Mouse (Mus musculus) ES-Bruce4 (cell line): Measurements from ENCODE around the gene Eif1b.

Source experiments
- CTCF ChIP-seq: IDR thresholded peaks from one replicate; pipeline ENCODE4 v1.8.1; 2011; ENCODE audit warnings: low read depth, low read length
- EP300 ChIP-seq: IDR thresholded peaks from 2 replicates; pipeline ENCODE4 v1.6.1; 2011; ENCODE audit warnings: low read depth, low read length; ENCODE audit not compliant: insufficient read depth
- POLR2A ChIP-seq: IDR thresholded peaks from one replicate; pipeline ENCODE4 v1.8.1; 2011; ENCODE audit warnings: low read length; ENCODE audit not compliant: insufficient read depth

- TF ChIP-seq POLR2A (no peak), CTCF (no peak), EP300 (no peak)
These were observed 50.2 kb downstream of the Eif1b start for GRCm38 (mm10) chr9:120542241-120542640.
